Mouse (Mus musculus): ENCODE data around the gene Kmt2c.
"Not testable (repeated sequence)": the region's sequence is repeated elsewhere in the genome, so short reads cannot be mapped to it uniquely, and the experiment has no call there.

The Kmt2c gene

GRCm38 (mm10) chr5:25515767-25516166, 17.2 kb upstream of the Kmt2c start, which contains the start of gene Cct8l1:
Gene Cct8l1 (plus strand): TSS chr5:25516067.
- no peak for DNase-seq (ENCODE audit: low spot score)

DNA sequence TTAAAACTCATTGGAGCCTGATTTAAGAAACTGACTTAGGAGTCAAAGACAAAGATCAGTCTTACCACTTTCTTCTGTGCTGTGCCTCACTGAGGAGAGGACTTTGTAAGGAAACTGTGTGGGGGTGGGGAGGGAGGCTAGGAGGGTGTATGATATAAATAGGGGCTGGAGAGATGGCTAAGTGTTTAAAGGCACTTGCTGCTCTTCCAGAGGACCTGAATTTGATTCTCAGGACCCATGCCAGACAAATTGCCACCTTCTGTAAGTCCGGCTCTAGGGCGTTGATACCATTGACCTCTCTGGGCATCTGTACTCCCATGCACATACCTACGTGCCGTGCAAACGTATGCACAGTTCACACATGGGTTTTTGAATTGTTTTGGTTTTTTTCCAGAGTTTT, 7.5 kb upstream of the Kmt2c start:
- DNase-seq (ENCODE audit: low spot score): no peak

GRCm38 (mm10) chr5:25500686-25501085, 2.1 kb upstream of the Kmt2c start:
- no peak for DNase-seq (ENCODE audit: low spot score)

DNA sequence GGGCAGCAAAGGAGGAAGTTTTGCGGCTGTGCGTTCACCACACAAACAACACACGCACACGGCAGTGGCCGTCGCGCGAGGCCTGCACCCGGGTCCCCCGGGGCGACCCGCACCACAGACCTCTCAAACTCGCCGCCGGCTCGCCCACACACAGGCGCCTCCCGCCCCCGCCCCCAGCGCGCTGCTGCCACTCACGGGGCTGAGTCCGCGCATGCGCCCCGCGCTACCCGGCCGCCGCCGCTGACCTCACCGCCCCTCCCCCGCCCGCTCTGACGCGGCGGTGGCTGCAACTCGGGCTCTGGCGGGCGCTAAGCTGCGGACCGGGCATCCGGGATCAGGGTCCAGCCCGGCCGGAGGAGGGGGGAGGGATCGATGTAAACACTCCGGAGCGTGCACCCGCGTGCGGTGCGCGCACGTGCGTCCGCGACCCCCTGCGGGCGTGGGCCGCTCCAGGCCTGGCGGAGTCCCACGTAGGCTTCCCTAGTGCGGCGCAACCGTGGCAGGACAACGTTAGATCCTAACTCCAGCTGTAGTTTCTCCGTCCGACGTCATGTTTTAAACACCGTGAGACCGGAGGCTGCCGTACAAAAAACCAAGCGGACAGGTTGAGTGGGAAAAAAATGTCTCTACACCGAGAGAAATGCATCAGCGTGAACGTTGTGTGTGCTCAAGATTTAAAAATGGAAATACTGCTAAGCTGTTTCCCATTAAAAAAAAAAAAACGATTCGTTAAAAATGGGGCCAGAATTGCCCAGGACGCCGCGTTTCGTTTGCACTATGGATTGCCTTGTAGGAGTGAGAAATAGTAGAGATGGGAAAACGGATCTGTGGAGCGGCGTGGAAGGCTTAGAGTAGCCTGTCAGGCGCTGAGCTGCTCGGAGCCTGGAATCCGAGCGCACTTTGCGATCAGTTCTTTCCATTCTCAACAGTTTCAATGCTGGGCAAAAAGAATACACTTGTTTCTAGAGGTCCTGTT, 1.1 kb upstream of the Kmt2c start:
- peak; percentile 99 for DNase-seq (ENCODE audit: low spot score)

DNA sequence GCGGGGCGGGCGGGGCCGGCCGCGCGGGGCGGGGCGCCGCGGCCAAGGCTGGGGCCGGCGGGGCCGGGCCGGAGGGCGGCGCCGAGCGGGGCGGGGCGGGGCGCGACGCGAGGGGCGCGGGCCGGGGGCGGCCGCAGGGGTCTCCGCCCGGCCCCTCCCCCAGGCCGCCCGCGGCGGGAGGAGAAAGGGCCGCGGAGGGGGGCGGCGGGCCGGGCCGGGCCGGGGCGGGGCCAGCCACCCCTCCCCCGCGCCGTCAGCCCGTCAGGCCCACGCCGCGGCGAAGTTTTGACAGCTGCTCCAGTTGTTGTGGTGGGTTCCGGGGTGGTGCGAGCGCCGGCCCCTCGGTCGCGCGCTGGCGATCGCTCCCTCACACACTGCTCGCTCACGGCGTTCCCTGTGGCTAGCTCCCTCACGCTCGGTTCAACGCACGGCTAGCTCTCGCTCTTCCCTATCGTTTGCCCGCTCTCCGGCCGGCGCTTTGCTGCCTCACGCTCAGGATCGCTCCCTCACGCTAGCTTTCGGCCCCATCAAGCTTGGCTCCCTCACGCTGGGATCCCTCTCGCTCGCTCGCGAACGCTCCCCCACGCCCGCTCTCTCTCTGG, 339 bp upstream of the Kmt2c start:
- DNase-seq (ENCODE audit: low spot score): peak; percentile 87

GRCm38 (mm10) chr5:25497720-25498345, 750 bp downstream of the Kmt2c start:
- DNase-seq (ENCODE audit: low spot score): peak; percentile 56

DNA sequence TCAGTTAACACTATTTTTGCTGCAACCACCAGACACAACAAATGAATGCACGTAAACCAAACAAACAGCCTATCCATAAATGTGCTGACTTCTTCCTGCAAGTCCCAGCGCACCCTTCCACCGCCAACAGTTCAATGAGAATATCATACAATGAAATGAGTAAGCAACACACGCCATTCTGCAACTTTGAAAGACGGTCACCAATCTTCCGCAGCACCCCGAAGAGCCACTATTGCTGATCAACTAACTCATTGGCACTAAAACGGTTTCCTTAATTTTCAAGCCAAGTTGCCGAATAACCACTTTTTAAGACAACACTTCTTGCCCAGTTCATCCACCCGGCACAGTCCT, 1.2 kb downstream of the Kmt2c start:
- DNase-seq (ENCODE audit: low spot score): no peak

DNA sequence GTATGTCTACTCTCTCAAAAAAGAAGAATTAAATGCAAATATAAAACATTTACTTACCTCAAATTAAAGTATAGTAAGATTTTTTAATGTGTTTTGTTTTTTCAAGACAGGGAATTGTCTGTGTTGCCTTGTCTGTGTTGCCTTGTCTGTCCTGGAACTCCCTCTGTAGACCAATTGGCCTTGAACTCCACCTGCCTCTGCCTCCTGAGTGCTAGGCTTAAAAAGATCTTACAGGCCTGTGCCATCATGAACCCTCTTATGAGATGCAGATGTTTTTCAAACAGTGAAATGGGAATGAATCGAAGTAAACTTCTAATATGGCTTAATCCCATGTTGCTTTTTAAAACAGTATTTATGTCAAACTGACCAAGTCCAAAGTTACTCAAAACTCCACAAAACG, 1.9 kb downstream of the Kmt2c start:
- no peak for DNase-seq (ENCODE audit: low spot score)

- DNase-seq (ENCODE audit: low spot score): no peak
Measured at GRCm38 (mm10) chr5:25478863-25479262, 19.7 kb downstream of the Kmt2c start.

DNA sequence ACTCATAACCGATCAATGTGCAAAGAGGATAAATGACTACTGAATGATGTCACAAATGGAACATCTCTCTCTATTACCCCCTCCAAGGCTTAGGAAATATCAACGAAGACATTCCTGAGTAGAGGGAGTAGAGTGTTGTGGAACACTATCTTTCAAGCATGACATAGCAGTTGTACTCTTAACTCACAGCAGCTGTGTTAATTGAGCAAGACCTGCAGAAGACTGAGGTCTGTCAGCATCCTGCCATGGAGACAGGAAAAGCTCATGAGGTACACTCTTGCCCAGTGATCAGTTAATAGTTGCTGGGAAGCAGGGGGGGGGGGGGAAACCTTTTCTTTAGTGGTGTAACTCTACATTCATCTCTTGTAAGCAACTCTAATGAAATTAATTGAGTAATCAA, 22.8 kb downstream of the Kmt2c start:
- DNase-seq (ENCODE audit: low spot score): no peak

DNA sequence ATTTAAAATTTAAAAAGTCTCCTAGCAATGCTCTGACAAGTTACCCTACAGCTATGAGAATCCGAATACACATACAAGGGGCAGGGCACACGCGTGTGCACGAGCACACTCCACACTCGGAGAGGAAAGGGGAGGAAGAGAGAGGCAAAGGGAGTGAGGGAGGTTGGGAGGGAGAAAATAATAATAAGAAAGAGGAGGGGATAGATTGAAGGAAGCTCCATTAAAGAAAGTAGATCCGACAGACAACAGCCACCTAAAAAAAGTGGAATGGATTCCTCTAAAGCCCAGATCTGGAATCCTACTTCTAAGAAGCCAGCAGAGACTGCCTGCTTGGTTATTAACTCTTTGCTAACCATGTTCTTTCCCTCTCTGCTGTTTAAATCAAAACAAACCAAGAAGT, 26.5 kb downstream of the Kmt2c start:
- DNase-seq (ENCODE audit: low spot score): peak; percentile 79

DNA sequence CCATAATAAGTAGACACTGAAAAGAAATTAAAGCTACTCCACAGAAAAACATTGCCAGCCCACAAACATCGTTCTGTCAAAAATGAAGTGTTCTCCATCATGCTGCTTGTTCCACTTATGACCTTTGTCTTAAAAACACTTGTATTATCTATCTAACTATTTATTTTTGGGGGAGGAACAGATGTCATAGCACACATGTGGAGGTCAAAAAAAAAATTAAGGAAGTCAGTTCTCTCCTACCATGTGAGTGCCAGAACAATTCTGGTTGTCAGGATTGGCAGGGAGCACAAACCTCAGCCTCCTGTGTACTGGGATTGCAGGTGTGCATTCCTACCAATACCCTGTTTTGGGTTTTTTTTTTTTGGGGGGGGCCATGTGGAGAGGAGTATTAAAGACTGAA, 36.6 kb downstream of the Kmt2c start:
- no peak for DNase-seq (ENCODE audit: low spot score)

GRCm38 (mm10) chr5:25455432-25455831, 43.2 kb downstream of the Kmt2c start:
- not testable (repeated sequence) for DNase-seq (ENCODE audit: low spot score)

- DNase-seq (ENCODE audit: low spot score): no peak
Measured at GRCm38 (mm10) chr5:25452691-25453090, 45.9 kb downstream of the Kmt2c start.

GRCm38 (mm10) chr5:25437508-25437907, 61.1 kb downstream of the Kmt2c start:
- no peak for DNase-seq (ENCODE audit: low spot score)

DNA sequence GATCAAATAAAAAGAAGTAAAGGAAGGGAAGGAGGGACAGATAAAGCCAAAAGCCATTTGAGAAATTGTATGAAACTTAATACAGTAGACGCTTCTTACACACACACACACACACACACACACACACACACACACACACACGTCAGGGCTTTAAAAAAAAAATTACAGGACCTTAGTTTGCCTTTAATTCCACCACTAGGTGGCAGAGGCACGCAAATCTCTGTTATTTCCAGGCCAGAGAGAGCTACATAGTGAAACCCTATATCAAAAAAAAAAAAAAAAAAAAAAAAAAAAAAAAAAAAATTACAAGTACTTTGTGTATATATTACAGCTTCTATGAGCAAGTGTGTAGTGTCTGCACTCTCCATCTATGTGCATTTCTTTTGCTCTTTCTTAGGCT, 62.5 kb downstream of the Kmt2c start:
- DNase-seq (ENCODE audit: low spot score): peak; percentile 80

- no peak for DNase-seq (ENCODE audit: low spot score)
Measured at GRCm38 (mm10) chr5:25422576-25422975, 76.0 kb downstream of the Kmt2c start.

- peak; percentile 84 for DNase-seq (ENCODE audit: low spot score)
Measured at GRCm38 (mm10) chr5:25420601-25421000, 78.0 kb downstream of the Kmt2c start.

DNA sequence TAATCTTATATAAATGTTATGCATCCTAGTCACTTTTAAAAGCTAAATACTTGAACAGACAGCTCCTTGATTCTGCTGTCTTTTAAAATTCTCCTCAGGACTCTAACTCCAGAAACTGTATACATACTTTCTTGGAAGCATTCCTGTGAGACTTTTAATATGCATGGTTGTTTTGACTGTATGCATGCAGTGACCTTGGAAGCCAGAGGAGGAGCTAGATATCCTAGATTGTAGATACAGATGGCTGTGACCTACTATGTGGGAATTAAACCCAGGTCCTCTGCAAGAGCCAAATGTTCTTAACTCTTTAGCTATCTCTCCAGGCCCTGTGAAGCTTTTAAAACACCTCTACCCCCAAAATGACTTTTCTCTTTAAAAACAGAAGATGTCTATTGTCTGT, 83.2 kb downstream of the Kmt2c start:
- no peak for DNase-seq (ENCODE audit: low spot score)

GRCm38 (mm10) chr5:25396727-25397126, 101.9 kb downstream of the Kmt2c start:
- DNase-seq (ENCODE audit: low spot score): no peak

- no peak for DNase-seq (ENCODE audit: low spot score)
Measured at GRCm38 (mm10) chr5:25392655-25393054, 105.9 kb downstream of the Kmt2c start.

DNA sequence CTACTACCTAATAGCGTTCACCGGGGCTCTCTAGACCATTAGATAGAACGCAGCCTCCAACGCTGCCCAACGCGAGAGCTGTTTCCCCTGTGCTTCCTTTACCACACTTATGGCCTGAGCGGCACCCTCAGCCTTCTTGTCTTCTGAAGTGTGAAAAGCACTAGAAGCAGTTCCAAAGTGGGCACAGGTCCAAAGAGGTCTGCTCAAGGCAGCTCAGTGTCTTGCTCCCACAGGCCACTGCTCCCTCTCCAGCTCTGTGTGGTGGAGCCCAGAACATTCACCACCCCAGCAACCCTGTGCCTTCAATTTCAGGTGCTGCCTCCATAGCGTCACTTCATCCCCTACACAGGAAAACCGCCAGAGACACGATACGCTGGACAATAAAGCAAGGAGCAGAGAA, 115.0 kb downstream of the Kmt2c start:
- no peak for DNase-seq (ENCODE audit: low spot score)

DNA sequence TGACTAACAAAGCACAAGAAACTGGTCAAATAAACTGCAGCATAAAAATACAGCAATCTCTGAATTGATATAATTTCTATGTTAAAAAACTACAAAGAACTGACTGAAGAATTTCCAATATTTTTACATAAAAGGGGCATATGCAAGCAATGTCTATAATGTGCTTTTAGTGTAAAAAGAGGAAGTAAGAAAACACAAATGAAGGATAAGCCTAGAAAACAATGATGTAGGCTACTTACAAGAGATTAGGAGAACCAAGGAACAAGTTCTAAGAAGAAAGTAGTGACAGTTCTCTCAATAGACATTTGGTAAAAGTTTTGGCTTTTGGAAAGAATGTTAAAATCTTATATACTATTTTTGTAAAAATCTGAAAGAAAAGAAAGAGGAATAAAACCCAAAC, 119.4 kb downstream of the Kmt2c start:
- DNase-seq (ENCODE audit: low spot score): no peak
